Mouse (Mus musculus) megakaryocyte progenitor cell, adult 5-6 weeks (primary cell): ENCODE measurements at regions not wholly inside any gene's neighbourhood (a gene's known extent, or its start where the extent isn't known, plus 50 kb on each side); places are given as distances from the start of the nearest gene placed in this dataset.

Experiments used
- ATAC-seq: replicated peaks from 2 replicates; pipeline ENCODE4 v1.8.0; 2016; ENCODE audit warnings: mild to moderate bottlenecking, moderate TSS enrichment, inconsistent platforms; ENCODE audit not compliant: poor library complexity

- ATAC-seq = no peak
These were observed 164.2 kb upstream of the Gm5148 start for GRCm38 (mm10) chr3:37888455-37888854.

DNA sequence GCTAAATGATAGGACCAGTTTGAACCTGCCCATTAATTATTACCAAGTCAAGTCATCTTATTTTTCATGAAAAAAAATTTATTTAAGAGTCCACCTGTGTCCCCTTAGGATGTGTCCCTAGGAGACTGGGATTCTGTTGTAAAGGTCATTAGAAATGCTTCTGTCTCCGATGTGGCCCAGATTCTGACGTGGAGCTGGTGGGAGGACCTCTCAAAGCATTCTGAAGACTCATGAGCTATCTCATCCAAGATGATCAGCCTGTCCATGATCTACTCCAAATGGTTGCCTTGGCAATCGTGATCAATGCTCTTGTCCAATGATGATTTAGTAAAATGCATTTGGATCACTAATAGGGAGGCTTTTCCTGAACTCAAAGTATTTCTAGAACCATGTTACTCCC, 163.4 kb upstream of the Gm5148 start:
- ATAC-seq = no peak

DNA sequence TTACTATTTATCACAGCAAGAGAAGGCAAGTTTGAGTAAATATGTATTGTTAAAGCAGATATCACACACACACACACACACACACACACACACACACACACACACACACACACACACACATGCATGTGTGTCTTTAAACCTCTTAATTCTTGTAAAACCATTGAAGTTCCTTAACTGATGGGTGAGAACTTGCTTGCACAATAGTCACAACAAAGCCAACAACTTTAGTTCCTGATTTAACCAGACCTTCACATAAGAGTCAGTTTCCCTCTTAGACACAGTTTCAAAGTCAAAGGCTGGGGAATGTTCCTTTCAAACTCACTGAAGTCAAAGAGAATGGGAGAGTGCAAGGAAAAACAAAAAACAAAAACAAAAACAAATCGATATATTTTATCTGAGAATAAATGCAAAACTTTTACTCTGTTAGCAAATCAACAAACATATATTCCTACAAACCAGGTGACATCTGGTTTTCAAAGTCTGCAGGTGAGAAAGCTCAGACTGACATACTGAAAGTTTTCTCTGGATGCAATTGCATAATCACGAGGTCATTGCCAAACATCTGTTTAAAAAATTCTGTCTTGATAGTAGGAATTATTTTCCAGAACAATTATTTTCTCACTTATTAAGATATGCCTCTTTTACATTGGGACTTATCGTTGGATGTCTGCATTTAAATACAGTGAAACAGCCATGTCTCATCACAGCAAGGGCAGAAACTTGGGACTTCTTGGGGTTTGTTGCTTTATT, 162.6 kb upstream of the Gm5148 start:
- ATAC-seq = peak; percentile 74

- no peak for ATAC-seq
These were observed 161.5 kb upstream of the Gm5148 start for GRCm38 (mm10) chr3:37885776-37886175.

DNA sequence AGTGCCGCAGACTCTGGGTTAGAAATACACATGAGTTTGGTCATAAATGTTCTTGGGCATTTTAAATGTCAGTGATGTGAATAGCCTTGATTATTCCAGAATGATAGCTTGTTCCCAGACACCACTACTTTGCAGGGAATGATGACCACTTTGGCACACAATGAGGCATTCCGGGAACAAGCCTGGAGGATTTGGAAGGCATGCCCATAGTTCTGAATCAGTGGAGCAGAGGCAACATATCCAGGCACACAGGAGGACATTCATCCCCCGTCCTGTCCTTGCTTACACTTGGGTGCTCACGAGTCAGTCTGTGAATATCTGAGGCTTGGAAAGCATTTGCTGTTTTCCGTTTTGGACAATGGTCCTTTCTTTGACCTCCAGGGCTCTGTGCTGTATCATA, 158.1 kb upstream of the Gm5148 start:
- no peak for ATAC-seq

DNA sequence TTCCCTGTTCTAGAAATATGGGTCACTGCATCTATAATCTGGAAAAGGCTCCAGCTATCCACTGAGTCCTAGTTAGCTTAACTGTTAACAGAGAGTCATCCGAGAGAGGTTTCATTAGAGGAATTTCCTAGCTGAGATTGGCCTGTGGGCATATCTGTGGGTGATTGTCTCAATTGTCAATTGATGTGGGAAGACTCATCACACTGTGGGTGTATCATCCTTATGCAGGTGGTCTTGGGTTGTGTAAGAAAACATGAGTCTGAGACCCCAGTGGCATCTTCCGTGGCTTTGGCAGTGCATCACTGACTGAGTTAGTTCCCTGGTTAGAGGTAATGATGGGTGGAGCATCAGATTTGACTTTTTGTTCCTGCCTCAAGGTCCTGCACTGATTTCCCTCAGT, 156.7 kb upstream of the Gm5148 start:
- ATAC-seq = no peak

GRCm38 (mm10) chr3:37879056-37879455, 154.8 kb upstream of the Gm5148 start:
- ATAC-seq = no peak

DNA sequence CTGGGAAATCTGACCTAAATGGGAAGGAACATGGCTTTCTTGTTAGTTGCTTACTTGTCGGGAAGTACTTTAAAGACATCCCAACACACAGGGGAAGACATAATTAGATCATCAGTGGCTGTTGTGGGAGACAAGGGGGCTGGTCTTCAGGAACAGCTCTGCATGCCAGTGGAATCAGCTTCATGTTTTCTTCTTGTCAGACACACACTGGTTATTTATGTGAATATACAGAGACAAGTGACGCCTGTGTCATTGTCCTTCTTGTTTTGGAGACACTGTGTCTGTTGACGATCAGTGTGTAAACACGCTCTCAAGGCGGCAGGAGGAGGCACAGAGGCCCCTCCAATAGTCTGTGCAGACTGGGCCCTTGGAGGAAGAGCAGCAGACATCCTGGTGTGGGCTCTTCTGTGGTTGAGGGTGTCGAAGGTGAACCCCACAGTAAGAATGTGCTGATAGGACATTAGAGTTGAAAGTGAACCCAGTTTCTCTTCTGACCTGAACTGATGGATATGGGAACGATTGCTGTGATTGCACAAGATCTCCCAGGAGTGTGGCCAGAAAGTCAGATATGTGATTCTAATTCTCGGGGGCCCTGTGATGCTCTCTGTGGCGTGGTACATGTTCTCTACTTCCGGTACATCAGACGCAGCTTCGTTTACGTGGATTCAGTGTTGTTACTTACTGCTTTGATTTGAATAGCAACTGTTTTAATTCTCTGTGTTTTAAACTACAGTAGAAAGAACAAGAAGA, 151.9 kb upstream of the Gm5148 start:
- ATAC-seq = no peak

- no peak for ATAC-seq
These were observed 151.2 kb upstream of the Gm5148 start for GRCm38 (mm10) chr3:37875331-37876015.

DNA sequence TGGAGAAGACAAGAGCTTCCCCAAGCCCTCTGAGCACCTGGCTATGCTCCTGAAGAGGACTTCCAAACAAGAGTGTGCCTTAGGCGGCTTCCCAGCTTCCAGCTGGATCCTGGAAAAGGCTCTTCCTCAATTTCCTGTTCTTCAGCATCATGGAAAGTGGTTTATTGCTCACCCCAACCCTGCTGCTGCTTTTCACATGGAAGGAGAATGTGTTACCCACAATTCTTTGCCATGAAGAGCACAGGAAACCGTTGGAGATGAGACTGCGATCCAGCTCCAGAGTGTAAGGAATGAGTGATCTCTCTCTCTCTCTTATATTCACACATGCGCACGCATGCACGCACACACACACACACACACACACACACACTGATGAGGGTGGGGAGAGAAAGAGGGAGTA, 150.6 kb upstream of the Gm5148 start:
- no peak for ATAC-seq

DNA sequence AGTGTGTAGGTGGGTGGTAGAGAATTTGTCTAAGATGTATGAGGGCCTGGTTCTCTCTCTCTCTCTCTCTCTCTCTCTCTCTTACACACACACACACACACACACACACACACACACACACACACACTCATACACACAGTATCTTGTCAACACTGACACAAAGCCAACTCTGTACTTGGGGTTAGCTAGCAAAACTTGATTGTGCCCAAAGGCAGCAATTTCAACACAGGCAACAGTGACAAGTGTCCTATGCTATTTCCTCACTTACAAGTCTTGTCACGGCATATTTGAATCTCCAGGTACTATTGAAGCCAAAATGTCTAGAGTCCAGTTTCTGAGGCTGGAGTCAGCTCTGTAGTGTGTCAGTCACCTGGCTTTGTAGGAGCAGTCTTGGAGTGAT, 150.1 kb upstream of the Gm5148 start:
- no peak for ATAC-seq

GRCm38 (mm10) chr3:37872329-37872728, 148.0 kb upstream of the Gm5148 start:
- no peak for ATAC-seq

DNA sequence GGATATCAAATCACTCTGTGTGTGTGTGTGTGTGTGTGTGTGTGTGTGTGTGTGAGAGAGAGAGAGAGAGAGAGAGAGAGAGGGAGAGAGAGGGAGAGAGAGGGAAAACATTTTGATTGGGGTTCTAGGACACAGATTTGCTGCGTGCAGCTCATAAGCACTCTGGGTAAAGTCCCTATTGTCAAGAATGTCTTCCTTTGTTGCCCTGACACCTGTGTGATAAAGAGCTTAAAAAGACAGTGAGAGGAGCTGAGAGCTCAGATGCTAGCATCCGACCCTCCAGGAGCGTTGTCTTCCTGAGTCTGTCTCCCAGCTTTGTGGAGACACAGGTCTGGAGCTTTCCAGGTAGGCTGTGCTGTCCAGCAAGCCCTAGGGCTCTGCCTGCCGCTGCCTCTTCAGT, 146.8 kb upstream of the Gm5148 start:
- ATAC-seq = no peak

GRCm38 (mm10) chr3:37868454-37868853, 144.2 kb upstream of the Gm5148 start:
- no peak for ATAC-seq

DNA sequence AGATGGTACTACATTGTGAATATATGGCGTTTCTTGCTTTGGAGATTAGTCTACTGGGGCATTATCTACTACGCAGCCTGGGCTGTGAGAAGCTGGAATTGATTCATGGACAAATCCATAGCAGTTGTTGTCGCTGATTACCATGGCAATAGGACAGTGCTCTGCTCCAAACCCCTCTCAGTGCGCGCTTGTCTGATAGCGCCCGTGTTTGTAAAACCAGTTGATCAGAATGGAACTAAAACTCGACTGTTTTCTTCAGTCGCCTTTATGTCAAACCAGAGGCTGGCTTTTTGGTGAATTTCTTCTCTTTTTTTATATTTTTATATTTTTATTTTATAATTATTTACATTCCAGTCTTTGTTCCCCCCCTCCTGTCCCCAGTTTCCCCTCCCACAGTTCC, 138.5 kb upstream of the Gm5148 start:
- ATAC-seq = no peak

GRCm38 (mm10) chr3:37860715-37861461, 136.6 kb upstream of the Gm5148 start:
- ATAC-seq = no peak

GRCm38 (mm10) chr3:37860034-37860714, 135.9 kb upstream of the Gm5148 start:
- peak; percentile 80 for ATAC-seq

DNA sequence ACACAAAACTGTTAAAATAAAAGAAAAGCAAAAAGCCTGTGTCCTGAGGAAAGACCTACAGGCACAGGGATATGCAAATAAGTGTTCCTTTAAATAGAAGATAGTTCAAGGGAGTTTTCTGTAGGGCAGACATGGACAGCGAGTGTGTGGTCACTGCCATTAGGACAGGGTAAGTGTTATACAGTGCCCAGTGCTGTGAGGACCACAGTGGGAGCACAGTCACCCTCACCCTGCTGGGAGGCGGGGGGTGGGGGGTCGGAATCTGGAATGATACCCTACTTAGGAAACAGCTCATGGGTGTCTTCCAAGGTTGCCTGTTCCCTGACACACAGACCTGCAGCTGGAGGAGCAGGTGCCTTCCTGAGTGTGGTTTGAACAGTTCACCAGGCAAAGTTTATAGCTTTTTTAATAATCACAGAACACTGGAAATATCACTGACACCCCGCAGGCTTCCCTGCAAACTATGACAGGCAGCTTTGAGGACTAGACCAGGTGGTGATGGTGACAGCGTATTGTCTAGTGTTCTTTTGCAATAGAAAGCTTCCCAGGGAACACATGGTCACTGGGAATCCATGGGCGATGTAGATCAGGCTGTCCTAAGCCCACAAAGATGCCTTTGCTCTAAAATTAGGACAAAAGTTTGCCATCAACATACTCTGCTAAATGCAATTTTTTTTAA, 134.5 kb upstream of the Gm5148 start:
- no peak for ATAC-seq

GRCm38 (mm10) chr3:37846191-37847003, 122.1 kb upstream of the Gm5148 start:
- no peak for ATAC-seq
